Mouse (Mus musculus): Measurements from ENCODE around the gene Pex11g. TPM values are rescaled to one million over a fixed set of nuclear protein-coding genes. Genes with fewer than 3 reads are reported as not detected.

Gene Pex11g
- polyA plus RNA-seq, 1 experiment from 2014 or later = 3.1 TPM

DNA sequence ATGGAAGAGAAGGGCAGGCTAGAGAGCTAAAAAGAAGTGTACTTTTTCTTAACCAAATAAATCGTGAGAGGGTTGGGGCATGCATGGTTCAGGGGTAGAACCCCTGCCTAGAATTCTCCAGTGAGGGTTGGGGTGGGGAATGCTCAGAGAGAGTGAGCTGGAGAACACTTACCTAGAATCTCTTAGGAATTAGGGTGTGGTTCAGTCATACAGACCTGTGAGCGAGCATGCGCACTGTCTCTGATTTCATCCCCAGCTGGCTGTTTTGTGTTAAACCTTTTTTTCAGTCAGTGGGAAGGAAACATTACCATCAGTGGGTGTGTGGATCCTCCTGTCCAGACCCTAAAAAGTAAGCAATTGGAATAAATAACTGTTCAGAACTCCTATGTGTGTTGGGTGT is 41.3 kb downstream of the Pex11g start:
- H3K4me3 ChIP-seq = no peak overlapping the region
- no peaks in the 10 kb centered on the region for H3K4me1 ChIP-seq (replicated peaks)
- H3K27ac ChIP-seq (replicated peaks) = no peak overlapping the region
- no peak for ATAC-seq (ENCODE audit: low read depth)
- 87% methylated on average over 3 of the region's 3 CpGs for WGBS
- H3K27me3 ChIP-seq = no peaks in the 10 kb centered on the region
- no peak overlapping the region for H3K4me2 ChIP-seq
- no peaks in the 10 kb centered on the region for H3K9me3 ChIP-seq
- peaks cover 34% of the 10 kb centered on the region for H3K36me3 ChIP-seq
- no peak overlapping the region for H3K9ac ChIP-seq

DNA sequence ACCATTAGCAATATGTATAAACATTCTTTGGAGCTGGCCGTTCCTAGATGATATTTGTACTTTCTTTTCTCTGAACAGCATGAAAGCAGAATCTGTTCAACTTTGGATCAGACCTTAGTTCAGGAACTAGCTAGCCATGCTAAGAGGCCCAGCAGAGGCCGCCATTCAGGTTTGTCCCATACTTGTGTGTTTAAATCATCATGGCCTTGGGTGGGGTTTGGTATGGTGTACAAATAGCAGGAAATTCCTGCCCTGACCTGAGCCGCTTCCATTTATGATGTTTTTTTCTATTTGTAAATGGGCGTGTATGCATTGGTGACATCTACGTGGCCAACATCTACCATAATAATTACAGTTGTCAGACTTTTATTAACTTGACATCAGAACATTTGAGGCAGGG is 42.3 kb downstream of the Pex11g start:
- peaks cover 4% of the 10 kb centered on the region; the same call in 1 of the 2 replicates for H3K4me1 ChIP-seq (replicated peaks)
- no peak overlapping the region for H3K4me3 ChIP-seq
- H3K9me3 ChIP-seq = no peaks in the 10 kb centered on the region
- no peak overlapping the region for H3K27ac ChIP-seq (replicated peaks)
- H3K27me3 ChIP-seq = no peaks in the 10 kb centered on the region
- no peak overlapping the region for H3K4me2 ChIP-seq
- 90% methylated on average over 5 of the region's 5 CpGs for WGBS
- H3K36me3 ChIP-seq = peaks cover 25% of the 10 kb centered on the region
- no peak for ATAC-seq (ENCODE audit: low read depth)
- no peak overlapping the region for H3K9ac ChIP-seq

- Histone ChIP-seq H3K9me3 (no peaks in the 10 kb centered on the region), H3K4me3 (no peak overlapping the region), H3K27me3 (no peaks in the 10 kb centered on the region), H3K4me1 (replicated peaks) (peaks cover 30% of the 10 kb centered on the region), H3K9ac (no peak overlapping the region), H3K36me3 (no peaks in the 10 kb centered on the region), H3K4me2 (no peak overlapping the region), H3K27ac (replicated peaks) (no peak overlapping the region)
- WGBS = 90% methylated on average over 5 of the region's 5 CpGs
- no peak for ATAC-seq (ENCODE audit: low read depth)
These were observed 46.0 kb downstream of the Pex11g start for GRCm38 (mm10) chr8:3421507-3421906.

- H3K4me3 ChIP-seq = no peak overlapping the region
- H3K4me1 ChIP-seq (replicated peaks) = peaks cover 43% of the 10 kb centered on the region
- H3K9ac ChIP-seq = no peak overlapping the region
- H3K27me3 ChIP-seq = no peaks in the 10 kb centered on the region
- H3K36me3 ChIP-seq = no peaks in the 10 kb centered on the region
- ATAC-seq (ENCODE audit: low read depth) = no peak
- H3K4me2 ChIP-seq = no peak overlapping the region
- no peaks in the 10 kb centered on the region for H3K9me3 ChIP-seq
- 73% methylated on average over 10 of the region's 10 CpGs for WGBS
- no peak overlapping the region for H3K27ac ChIP-seq (replicated peaks)
These were observed 47.3 kb downstream of the Pex11g start for GRCm38 (mm10) chr8:3420105-3420706.

- no peak overlapping the region for H3K4me3 ChIP-seq
- peaks cover 60% of the 10 kb centered on the region for H3K4me1 ChIP-seq (replicated peaks)
- H3K4me2 ChIP-seq = no peak overlapping the region
- H3K9ac ChIP-seq = no peak overlapping the region
- H3K27ac ChIP-seq (replicated peaks) = no peak overlapping the region
- no peaks in the 10 kb centered on the region for H3K36me3 ChIP-seq
- no peaks in the 10 kb centered on the region for H3K9me3 ChIP-seq
- no peak for ATAC-seq (ENCODE audit: low read depth)
- H3K27me3 ChIP-seq = no peaks in the 10 kb centered on the region
- 74% methylated on average over 1 of the region's 1 CpGs for WGBS
These were observed 49.4 kb downstream of the Pex11g start for GRCm38 (mm10) chr8:3418101-3418500.

DNA sequence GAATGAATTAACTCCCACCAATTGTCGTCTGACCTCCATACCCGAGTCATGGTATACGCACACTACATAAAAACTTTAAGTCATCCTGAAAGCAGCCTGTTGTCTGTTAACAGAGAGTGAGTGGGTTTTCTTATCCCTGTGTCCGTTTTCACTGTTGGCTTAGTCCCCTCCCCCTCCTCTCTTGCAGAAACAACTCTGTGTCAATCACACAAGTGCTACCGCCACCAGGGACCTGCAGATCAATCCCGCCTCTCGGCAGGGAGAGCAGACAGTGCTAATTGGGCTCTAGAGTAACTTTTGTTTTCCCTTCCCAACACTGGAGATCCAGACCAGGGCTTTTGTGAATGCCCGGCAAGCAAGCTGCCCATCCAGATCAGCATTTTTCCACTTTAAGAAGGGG is 50.0 kb downstream of the Pex11g start:
- Histone ChIP-seq H3K9me3 (no peaks in the 10 kb centered on the region), H3K9ac (no peak overlapping the region), H3K36me3 (no peaks in the 10 kb centered on the region), H3K27me3 (no peaks in the 10 kb centered on the region), H3K4me3 (no peak overlapping the region), H3K4me2 (no peak overlapping the region), H3K4me1 (replicated peaks) (peaks cover 60% of the 10 kb centered on the region), H3K27ac (replicated peaks) (no peak overlapping the region)
- ATAC-seq (ENCODE audit: low read depth) = no peak
- 5% methylated on average over 8 of the region's 8 CpGs for WGBS

DNA sequence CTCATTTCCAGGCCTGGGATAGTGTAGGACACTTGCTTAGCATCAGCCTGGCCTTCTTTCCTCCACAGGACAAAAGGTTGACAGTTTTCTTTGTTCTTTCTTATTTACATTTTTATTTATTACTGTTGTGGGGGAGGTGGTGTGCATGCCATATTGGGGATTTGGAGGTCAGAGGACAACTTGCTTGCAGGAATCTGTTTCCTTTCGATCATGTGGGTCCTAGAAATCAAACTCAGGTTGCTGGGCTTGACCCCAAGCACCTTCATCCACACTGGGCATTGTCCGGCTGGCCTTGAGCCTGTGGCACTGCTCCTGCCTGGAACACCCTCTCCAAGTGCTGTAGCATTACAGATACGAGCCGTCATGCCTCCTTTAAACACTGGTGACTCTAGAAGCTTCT is 50.6 kb downstream of the Pex11g start:
- no peak overlapping the region for H3K9ac ChIP-seq
- ATAC-seq (ENCODE audit: low read depth) = no peak
- H3K36me3 ChIP-seq = no peaks in the 10 kb centered on the region
- H3K4me1 ChIP-seq (replicated peaks) = peaks cover 60% of the 10 kb centered on the region
- H3K27me3 ChIP-seq = no peaks in the 10 kb centered on the region
- WGBS = 12% methylated on average over 4 of the region's 4 CpGs
- H3K27ac ChIP-seq (replicated peaks) = no peak overlapping the region
- no peak overlapping the region for H3K4me2 ChIP-seq
- no peaks in the 10 kb centered on the region for H3K9me3 ChIP-seq
- H3K4me3 ChIP-seq = no peak overlapping the region

- H3K4me2 ChIP-seq = no peak overlapping the region
- no peak overlapping the region for H3K4me3 ChIP-seq
- H3K4me1 ChIP-seq (replicated peaks) = peaks cover 60% of the 10 kb centered on the region
- 91% methylated on average over 6 of the region's 6 CpGs for WGBS
- H3K27me3 ChIP-seq = no peaks in the 10 kb centered on the region
- no peaks in the 10 kb centered on the region for H3K9me3 ChIP-seq
- no peak for ATAC-seq (ENCODE audit: low read depth)
- no peaks in the 10 kb centered on the region for H3K36me3 ChIP-seq
- H3K9ac ChIP-seq = no peak overlapping the region
- no peak overlapping the region for H3K27ac ChIP-seq (replicated peaks)
These were observed 51.8 kb downstream of the Pex11g start for GRCm38 (mm10) chr8:3415661-3416060.

DNA sequence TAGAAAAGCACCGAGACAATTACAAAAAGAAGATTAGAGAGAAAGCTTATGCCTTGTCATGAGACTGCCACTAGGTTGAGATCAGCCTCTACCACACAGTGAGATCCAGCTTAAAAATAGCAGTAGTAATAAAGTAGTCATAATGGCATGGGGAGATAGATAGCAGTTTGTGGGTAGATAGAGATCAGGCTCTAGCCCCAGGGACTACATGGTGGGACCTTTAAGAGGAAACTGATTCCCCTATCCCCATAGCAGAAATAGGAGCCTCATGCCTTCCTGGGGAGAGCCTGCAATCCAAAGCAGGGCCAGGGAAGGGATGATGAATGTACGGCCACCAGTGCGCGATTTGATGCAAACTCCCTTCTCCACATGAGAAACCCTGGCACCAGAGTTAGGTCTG is 52.2 kb downstream of the Pex11g start:
- 56% methylated on average over 4 of the region's 4 CpGs for WGBS
- no peak for ATAC-seq (ENCODE audit: low read depth)
- peaks cover 56% of the 10 kb centered on the region for H3K4me1 ChIP-seq (replicated peaks)
- H3K9me3 ChIP-seq = no peaks in the 10 kb centered on the region
- no peak overlapping the region for H3K9ac ChIP-seq
- no peak overlapping the region for H3K4me3 ChIP-seq
- H3K36me3 ChIP-seq = no peaks in the 10 kb centered on the region
- no peak overlapping the region for H3K4me2 ChIP-seq
- no peaks in the 10 kb centered on the region for H3K27me3 ChIP-seq
- no peak overlapping the region for H3K27ac ChIP-seq (replicated peaks)

DNA sequence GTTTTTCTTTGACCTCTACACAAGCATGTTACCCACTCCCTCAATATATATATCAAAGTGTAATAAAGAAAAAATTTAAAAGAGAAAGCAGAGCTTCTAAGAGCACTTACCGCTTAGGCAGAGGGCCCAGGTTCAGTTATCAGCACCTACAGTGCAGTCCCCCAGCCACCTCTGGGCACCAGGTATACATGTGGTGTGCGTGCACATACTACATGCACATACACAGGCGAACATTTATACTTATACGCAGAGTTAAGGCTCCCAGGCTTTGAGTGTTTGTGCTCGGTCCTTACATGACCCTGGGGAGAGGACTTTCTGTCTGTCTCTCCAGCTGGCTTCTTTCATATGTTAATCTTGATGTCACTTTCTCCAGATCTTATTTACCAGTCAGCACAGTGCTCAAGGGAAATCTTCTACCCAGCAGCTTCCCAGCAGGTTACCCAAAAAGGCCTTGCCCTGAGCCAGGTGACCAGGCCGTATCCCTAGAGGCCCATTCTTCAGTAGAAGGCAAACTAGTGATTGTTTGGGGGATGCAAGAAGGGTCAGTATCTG is 52.8 kb downstream of the Pex11g start:
- WGBS = 48% methylated on average over 6 of the region's 6 CpGs

GRCm38 (mm10) chr8:3412816-3413215 is 54.7 kb downstream of the Pex11g start:
- Histone ChIP-seq H3K4me1 (replicated peaks) (peaks cover 43% of the 10 kb centered on the region), H3K36me3 (no peaks in the 10 kb centered on the region), H3K4me3 (no peak overlapping the region), H3K27me3 (no peaks in the 10 kb centered on the region), H3K9me3 (no peaks in the 10 kb centered on the region), H3K27ac (replicated peaks) (no peak overlapping the region), H3K9ac (no peak overlapping the region), H3K4me2 (no peak overlapping the region)
- no peak for ATAC-seq (ENCODE audit: low read depth)
- WGBS = 97% methylated on average over 1 of the region's 1 CpGs

More for the DNA sequence above, 52.8 kb downstream of the Pex11g start:
- peaks cover 51% of the 10 kb centered on the region for H3K4me1 ChIP-seq (replicated peaks)
- H3K9me3 ChIP-seq = no peaks in the 10 kb centered on the region
- no peaks in the 10 kb centered on the region for H3K27me3 ChIP-seq
- no peak overlapping the region for H3K9ac ChIP-seq
- no peak overlapping the region for H3K4me2 ChIP-seq
- H3K27ac ChIP-seq (replicated peaks) = no peak overlapping the region
- H3K36me3 ChIP-seq = no peaks in the 10 kb centered on the region
- ATAC-seq (ENCODE audit: low read depth) = no peak
- no peak overlapping the region for H3K4me3 ChIP-seq

DNA sequence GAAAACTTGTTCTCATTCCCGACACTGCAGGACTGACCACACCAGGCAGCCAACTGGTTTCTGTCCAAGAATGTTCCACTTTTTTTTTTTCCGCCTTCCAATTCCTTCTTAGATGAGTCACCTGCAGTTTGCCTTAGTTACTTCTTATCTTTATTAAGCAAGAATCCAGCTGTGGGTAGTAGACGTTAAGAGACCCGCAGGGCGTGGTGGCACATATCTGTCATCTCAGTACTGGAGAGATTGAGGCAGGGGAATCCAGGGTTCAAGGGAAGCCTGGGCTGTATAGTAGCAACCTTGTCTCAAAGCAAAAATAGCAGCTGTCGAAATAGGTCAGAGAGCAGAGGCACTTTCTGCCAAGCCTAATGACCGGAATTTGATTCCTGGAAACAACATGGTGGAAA is 55.6 kb downstream of the Pex11g start:
- Histone ChIP-seq H3K9me3 (no peaks in the 10 kb centered on the region), H3K4me3 (no peak overlapping the region), H3K27ac (replicated peaks) (no peak overlapping the region), H3K36me3 (no peaks in the 10 kb centered on the region), H3K27me3 (no peaks in the 10 kb centered on the region), H3K4me1 (replicated peaks) (peaks cover 34% of the 10 kb centered on the region), H3K9ac (no peak overlapping the region), H3K4me2 (no peak overlapping the region)
- no peak for ATAC-seq (ENCODE audit: low read depth)
- 89% methylated on average over 7 of the region's 7 CpGs for WGBS

GRCm38 (mm10) chr8:3411085-3411484 is 56.4 kb downstream of the Pex11g start:
- Histone ChIP-seq H3K27ac (replicated peaks) (no peak overlapping the region), H3K4me2 (no peak overlapping the region), H3K36me3 (no peaks in the 10 kb centered on the region), H3K27me3 (no peaks in the 10 kb centered on the region), H3K4me1 (replicated peaks) (peaks cover 26% of the 10 kb centered on the region), H3K4me3 (no peak overlapping the region), H3K9ac (no peak overlapping the region), H3K9me3 (no peaks in the 10 kb centered on the region)
- no peak for ATAC-seq (ENCODE audit: low read depth)
- WGBS = 88% methylated on average over 2 of the region's 2 CpGs

Data from neural tube, embryonic 13.5 days (tissue).